Mouse (Mus musculus): ENCODE results near the gene Anks6.
"Not testable (repeated sequence)": the region's sequence is repeated elsewhere in the genome, so short reads cannot be mapped to it uniquely, and the experiment has no call there.

The Anks6 gene

GRCm38 (mm10) chr4:47056791-47057509 lies at the start of gene Anks6:
Gene Anks6 (minus strand): TSS chr4:47057427.
- peak; percentile 64 for DNase-seq (ENCODE audit: low spot score)

GRCm38 (mm10) chr4:47103561-47103960 lies 46.3 kb upstream of the Anks6 start:
- DNase-seq (ENCODE audit: low spot score): no peak

GRCm38 (mm10) chr4:47093647-47094046 lies 36.4 kb upstream of the Anks6 start:
- DNase-seq (ENCODE audit: low spot score): no peak

GRCm38 (mm10) chr4:47093161-47093560 lies 35.9 kb upstream of the Anks6 start:
- no peak for DNase-seq (ENCODE audit: low spot score)

- DNase-seq (ENCODE audit: low spot score): no peak
Measured at GRCm38 (mm10) chr4:47092387-47093021, 35.3 kb upstream of the Anks6 start.

GRCm38 (mm10) chr4:47091493-47092386 lies 34.5 kb upstream of the Anks6 start, which contains the start of gene Galnt12:
Gene Galnt12 (plus strand): TSS chr4:47091909.
- no peak for DNase-seq (ENCODE audit: low spot score)

- DNase-seq (ENCODE audit: low spot score): no peak
Measured at GRCm38 (mm10) chr4:47088671-47089070, 31.4 kb upstream of the Anks6 start.

- DNase-seq (ENCODE audit: low spot score): no peak
Measured at GRCm38 (mm10) chr4:47083824-47084223, 26.6 kb upstream of the Anks6 start.

GRCm38 (mm10) chr4:47080647-47081010 lies 23.4 kb upstream of the Anks6 start:
- DNase-seq (ENCODE audit: low spot score): no peak

- no peak for DNase-seq (ENCODE audit: low spot score)
Measured at GRCm38 (mm10) chr4:47079997-47080646, 22.9 kb upstream of the Anks6 start.

- no peak for DNase-seq (ENCODE audit: low spot score)
Measured at GRCm38 (mm10) chr4:47075054-47075453, 17.8 kb upstream of the Anks6 start.

- DNase-seq (ENCODE audit: low spot score): no peak
Measured at GRCm38 (mm10) chr4:47060900-47061299, 3.7 kb upstream of the Anks6 start.

GRCm38 (mm10) chr4:47057510-47058325 lies 491 bp upstream of the Anks6 start:
- DNase-seq (ENCODE audit: low spot score): no peak

- DNase-seq (ENCODE audit: low spot score): no peak
Measured at GRCm38 (mm10) chr4:47055570-47056080, 1.6 kb downstream of the Anks6 start.

- not testable (repeated sequence) for DNase-seq (ENCODE audit: low spot score)
Measured at GRCm38 (mm10) chr4:47055170-47055569, 2.1 kb downstream of the Anks6 start.

- DNase-seq (ENCODE audit: low spot score): no peak
Measured at GRCm38 (mm10) chr4:47051905-47052304, 5.3 kb downstream of the Anks6 start.

GRCm38 (mm10) chr4:47050642-47051381 lies 6.4 kb downstream of the Anks6 start:
- no peak for DNase-seq (ENCODE audit: low spot score)

- DNase-seq (ENCODE audit: low spot score): peak; percentile 80
Measured at GRCm38 (mm10) chr4:47050167-47050566, 7.1 kb downstream of the Anks6 start.

- DNase-seq (ENCODE audit: low spot score): no peak
Measured at GRCm38 (mm10) chr4:47049216-47049615, 8.0 kb downstream of the Anks6 start.

- no peak for DNase-seq (ENCODE audit: low spot score)
Measured at GRCm38 (mm10) chr4:47047765-47048164, 9.5 kb downstream of the Anks6 start.

All from left cerebral cortex, adult 11 months (tissue).